Comparison of ENCODE assay signal across 16 mouse cellular contexts in genomic region chr13:35995696-35996426, GRCm38 (mm10). TPM values are rescaled to one million over a fixed set of nuclear protein-coding genes. Genes with fewer than 3 reads are reported as not detected.
DNase-seq lines count a peak whose midpoint lies in the region; ATAC-seq lines count a peak whose summit lies in the region.
"Had no signal": no experiment of that assay in that cellular context is flagged by ENCODE, and none has a peak within 500 bp of the region (broad histone marks: within the 10 kb centered on the region; RNA-seq: fewer than 3 reads in every experiment).

No protein-coding gene starts in this region.

- no peak overlapping the region for H3K9ac ChIP-seq in embryonic facial prominence, embryonic 14.5 days (ENCODE audit: low read depth, low read length)
- H3K9ac ChIP-seq in heart, embryonic 16.5 days (ENCODE audit: low read length) = 0 out of 2 replicates have a peak overlapping the region, but pooled peaks have one; percentile 28
- H3K9ac ChIP-seq in midbrain, embryonic 16.5 days (ENCODE audit: low read depth, low read length) = no peak overlapping the region
- H3K9ac ChIP-seq: kidney, embryonic 15.5 days; limb, embryonic 13.5 days had no signal

- no peaks in the 10 kb centered on the region for H3K4me1 ChIP-seq in embryonic facial prominence, embryonic 14.5 days (ENCODE audit: control insufficient read depth, insufficient read depth, low read length)
- H3K4me1 ChIP-seq in embryonic facial prominence, embryonic 10.5 days = peaks cover 10% of the 10 kb centered on the region; the same call in 1 of the 2 replicates
- peaks cover 48% of the 10 kb centered on the region for H3K4me1 ChIP-seq in heart, embryonic 16.5 days (ENCODE audit: control insufficient read depth, insufficient read depth, low read length)
- peaks cover 16% of the 10 kb centered on the region for H3K4me1 ChIP-seq in midbrain, embryonic 10.5 days
- H3K4me1 ChIP-seq in midbrain, embryonic 16.5 days (ENCODE audit: control insufficient read depth, insufficient read depth, low read length) = no peaks in the 10 kb centered on the region

- no peaks in the 10 kb centered on the region for H3K9me3 ChIP-seq in embryonic facial prominence, embryonic 14.5 days (ENCODE audit: control insufficient read depth, low read length)
- H3K9me3 ChIP-seq in embryonic facial prominence, embryonic 10.5 days = no peaks in the 10 kb centered on the region
- no peaks in the 10 kb centered on the region for H3K9me3 ChIP-seq in heart, embryonic 16.5 days (replicated peaks; ENCODE audit: control insufficient read depth, low read length)
- H3K9me3 ChIP-seq in midbrain, embryonic 10.5 days (replicated peaks) = no peaks in the 10 kb centered on the region
- no peaks in the 10 kb centered on the region for H3K9me3 ChIP-seq in midbrain, embryonic 16.5 days (replicated peaks; ENCODE audit: control insufficient read depth, low read length, poor library complexity, severe bottlenecking)
- H3K9me3 ChIP-seq: kidney, embryonic 15.5 days; limb, embryonic 13.5 days had no signal

- peak; percentile 14 for DNase-seq in embryonic facial prominence, embryonic 14.5 days (ENCODE audit: low spot score)
- no peak for DNase-seq in embryonic facial prominence, embryonic 10.5 days (ENCODE audit: low spot score)
- no peak for DNase-seq in heart, adult 8-10 months (ENCODE audit: low spot score)
- no peak for DNase-seq in midbrain, embryonic 10.5 days (ENCODE audit: low spot score)
- peak; percentile 8 for DNase-seq in yolk sac, embryonic 10.5 days (ENCODE audit: low spot score)
- DNase-seq in left cerebral cortex, postnatal 14 days (ENCODE audit: low spot score in 2 of 2) = no peak
- DNase-seq: cerebellum, adult 9-10 months; embryo, embryonic 11 days had no signal

- intact Hi-C loops in left cerebral cortex, postnatal 14 days (cut with DNase I) = no loop called here

- no peaks in the 10 kb centered on the region for H3K27me3 ChIP-seq in embryonic facial prominence, embryonic 14.5 days (replicated peaks; ENCODE audit: control insufficient read depth, insufficient read depth, low read length)
- H3K27me3 ChIP-seq in embryonic facial prominence, embryonic 10.5 days (replicated peaks; ENCODE audit: low read depth, poor library complexity, severe bottlenecking) = no peaks in the 10 kb centered on the region
- H3K27me3 ChIP-seq in heart, embryonic 16.5 days (ENCODE audit: control insufficient read depth, insufficient read depth, low read length) = no peaks in the 10 kb centered on the region
- H3K27me3 ChIP-seq in midbrain, embryonic 10.5 days (ENCODE audit: low read depth, poor library complexity, severe bottlenecking) = no peaks in the 10 kb centered on the region
- no peaks in the 10 kb centered on the region for H3K27me3 ChIP-seq in midbrain, embryonic 16.5 days (ENCODE audit: control insufficient read depth, insufficient read depth, low read depth, low read length)
- H3K27me3 ChIP-seq: kidney, embryonic 15.5 days; limb, embryonic 13.5 days had no signal

- no peaks in the 10 kb centered on the region for H3K36me3 ChIP-seq in embryonic facial prominence, embryonic 14.5 days (ENCODE audit: control insufficient read depth, insufficient read depth, low read length)
- H3K36me3 ChIP-seq in embryonic facial prominence, embryonic 10.5 days (replicated peaks) = no peaks in the 10 kb centered on the region
- no peaks in the 10 kb centered on the region for H3K36me3 ChIP-seq in heart, embryonic 16.5 days (ENCODE audit: control insufficient read depth, insufficient read depth)
- no peaks in the 10 kb centered on the region for H3K36me3 ChIP-seq in midbrain, embryonic 10.5 days
- no peaks in the 10 kb centered on the region for H3K36me3 ChIP-seq in midbrain, embryonic 16.5 days (ENCODE audit: control insufficient read depth, insufficient read depth, low read length)
- H3K36me3 ChIP-seq: kidney, embryonic 15.5 days; limb, embryonic 13.5 days had no signal

- no peak for ATAC-seq in embryonic facial prominence, embryonic 14.5 days (ENCODE audit: low read depth)
- 0 out of 2 replicates have a peak, but pooled peaks have one; percentile 10 for ATAC-seq in heart, embryonic 16.5 days (replicated peaks; ENCODE audit: extremely low read depth, insufficient read depth, low FRiP score)
- no peak for ATAC-seq in midbrain, embryonic 16.5 days
- ATAC-seq: activated CD4-positive, CD25-positive, alpha-beta regulatory T cell, adult 4 months; forebrain, embryonic 14.5 days had no signal

- H3K4me3 ChIP-seq in embryonic facial prominence, embryonic 14.5 days (ENCODE audit: low read depth, low read length) = no peak overlapping the region
- no peak overlapping the region for H3K4me3 ChIP-seq in embryonic facial prominence, embryonic 10.5 days
- no peak overlapping the region for H3K4me3 ChIP-seq in heart, embryonic 16.5 days (ENCODE audit: low read length)
- H3K4me3 ChIP-seq in midbrain, embryonic 10.5 days = no peak overlapping the region
- no peak overlapping the region for H3K4me3 ChIP-seq in midbrain, embryonic 16.5 days (ENCODE audit: low read depth, low read length)
- H3K4me3 ChIP-seq: kidney, embryonic 15.5 days; left cerebral cortex, adult 2 months; limb, embryonic 13.5 days had no signal

- H3K27ac ChIP-seq in embryonic facial prominence, embryonic 14.5 days (replicated peaks; ENCODE audit: low read depth, low read length) = no peak overlapping the region
- H3K27ac ChIP-seq in embryonic facial prominence, embryonic 10.5 days (replicated peaks) = no peak overlapping the region
- H3K27ac ChIP-seq in heart, embryonic 16.5 days (ENCODE audit: low read length) = peak overlapping the region; percentile 84
- 0 out of 2 replicates have a peak overlapping the region, but pooled peaks have one; percentile 18 for H3K27ac ChIP-seq in midbrain, embryonic 10.5 days (replicated peaks)
- H3K27ac ChIP-seq in midbrain, embryonic 16.5 days (ENCODE audit: low read length) = no peak overlapping the region
- H3K27ac ChIP-seq: kidney, embryonic 15.5 days; left cerebral cortex, adult 2 months; limb, embryonic 13.5 days; macrophage had no signal

- no peak overlapping the region for H3K4me2 ChIP-seq in embryonic facial prominence, embryonic 14.5 days (ENCODE audit: low read depth, low read length)
- no peak overlapping the region for H3K4me2 ChIP-seq in heart, embryonic 16.5 days (ENCODE audit: low read depth, low read length)
- H3K4me2 ChIP-seq in midbrain, embryonic 16.5 days (ENCODE audit: low read length) = no peak overlapping the region
- H3K4me2 ChIP-seq: kidney, embryonic 15.5 days; limb, embryonic 13.5 days had no signal

- WGBS in embryonic facial prominence, embryonic 14.5 days = 59% methylated on average over 2 of the region's 2 CpGs
- WGBS in embryonic facial prominence, embryonic 10.5 days = 61% methylated on average over 2 of the region's 2 CpGs
- 36% methylated on average over 2 of the region's 2 CpGs for WGBS in heart, embryonic 16.5 days
- 65% methylated on average over 2 of the region's 2 CpGs for WGBS in midbrain, embryonic 10.5 days
- 56% methylated on average over 2 of the region's 2 CpGs for WGBS in midbrain, embryonic 16.5 days

RNA-seq across cellular contexts. Expression of gene Ppp1r3g, which starts 37.2 kb away (rescaled TPM):
- polyA plus RNA-seq in embryonic facial prominence, embryonic 14.5 days (2014; fragmentation: Nextera tagmentation; extraction: Ambion mirVana) = 0.46 and 1.5 TPM in 2 replicates
- polyA plus RNA-seq in embryonic facial prominence, embryonic 10.5 days (2016; fragmentation: Nextera tagmentation; extraction: Ambion mirVana) = 0.93 and 1.2 TPM in 2 replicates
- polyA plus RNA-seq in heart, embryonic 16.5 days (2015; fragmentation: Nextera tagmentation; extraction: Ambion mirVana) = 4.6 and 6.7 TPM in 2 replicates
- total RNA-seq in heart, adult 8-10 months (2022) = 1 to 10 TPM in 2 of 4 experiments, under 1 TPM in 2; 0.40 to 1.6 (median 0.98) TPM
- 3.3 and 3.7 TPM in 2 replicates for polyA plus RNA-seq in midbrain, embryonic 10.5 days (2016; fragmentation: Nextera tagmentation; extraction: Ambion mirVana)
- 0.48 and 0.95 TPM in 2 replicates for polyA plus RNA-seq in midbrain, embryonic 16.5 days (2015; fragmentation: Nextera tagmentation; extraction: Ambion mirVana)
- total RNA-seq in left cerebral cortex, postnatal 14 days (2021) = 10 to 100 TPM; 11.0 to 17.4 TPM
- polyA plus RNA-seq: activated CD4-positive, CD25-positive, alpha-beta regulatory T cell, adult 4 months; macrophage had no signal

Comparison
In these comparisons a context has a peak if more than half of its experiments do, and no peak if none do; other contexts are left out.
1. DNase-seq: peak in embryonic facial prominence, embryonic 14.5 days (single experiment) and yolk sac, embryonic 10.5 days (single experiment); none in embryonic facial prominence, embryonic 10.5 days (single experiment), heart, adult 8-10 months (single experiment), midbrain, embryonic 10.5 days (single experiment) and left cerebral cortex, postnatal 14 days (0 of 2).
2. H3K27ac ChIP-seq: peak in heart, embryonic 16.5 days (single experiment) and midbrain, embryonic 10.5 days (single experiment); none in embryonic facial prominence, embryonic 14.5 days (single experiment), embryonic facial prominence, embryonic 10.5 days (single experiment) and midbrain, embryonic 16.5 days (single experiment).